ENCODE assay signal across 8 mouse cellular contexts in the genomic region with DNA sequence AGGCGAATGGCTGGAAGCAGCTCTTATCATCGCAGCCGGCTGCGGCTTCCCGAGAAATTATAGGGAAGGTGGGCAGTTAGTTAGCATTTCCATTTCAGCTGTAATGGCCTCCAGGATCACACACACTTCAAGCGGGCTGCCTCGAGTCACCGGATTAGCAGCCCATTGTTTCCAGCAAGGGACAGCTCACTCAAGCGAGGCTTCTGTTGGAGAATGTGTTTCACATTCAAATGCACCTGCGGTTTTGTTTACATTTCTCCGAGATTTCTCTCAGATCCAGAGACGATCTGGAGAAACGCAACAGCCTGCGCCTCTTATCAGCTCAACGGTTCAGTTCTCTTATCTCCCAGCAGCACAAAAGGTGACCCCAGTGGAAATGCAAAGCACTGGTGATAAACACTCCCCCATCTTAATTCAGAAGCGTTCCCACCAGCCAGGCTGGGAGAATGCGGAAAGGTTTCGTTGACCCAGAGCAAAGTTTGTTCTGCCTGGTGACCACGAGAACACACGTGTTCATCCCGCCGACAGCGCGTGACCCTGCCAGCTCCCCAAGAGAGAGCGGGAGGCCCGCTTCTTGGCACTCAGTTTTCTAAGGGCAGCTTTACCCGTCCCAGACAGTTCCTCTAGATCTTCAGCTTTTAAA. TPM values are rescaled to one million over a fixed set of nuclear protein-coding genes. Genes with fewer than 3 reads are reported as not detected.
A peak's percentile ranks its signal among the peaks of the same experiment; 100 is the strongest.
DNase-seq lines count a peak whose midpoint lies in the region; ATAC-seq and TF ChIP-seq lines count a peak whose summit lies in the region.

No protein-coding gene starts in this region.

- H3K36me3 ChIP-seq in forebrain, embryonic 11.5 days (ENCODE audit: control insufficient read depth, insufficient read depth, low read length), result no peaks in the 10 kb centered on the region
- H3K36me3 ChIP-seq in intestine, embryonic 15.5 days, result no peaks in the 10 kb centered on the region
- H3K36me3 ChIP-seq in liver, embryonic 14.5 days (replicated peaks; ENCODE audit: control insufficient read depth, insufficient read depth, low read depth), result no peaks in the 10 kb centered on the region

- peak overlapping the region; percentile 23 for H3K4me3 ChIP-seq in forebrain, embryonic 11.5 days (ENCODE audit: low read depth, low read length)
- H3K4me3 ChIP-seq in intestine, embryonic 15.5 days (replicated peaks), result peak overlapping the region; percentile 9; the same call in 1 of the 2 replicates
- peak overlapping the region; percentile 29 to 43 for H3K4me3 ChIP-seq in liver, embryonic 14.5 days (ENCODE audit: insufficient read depth in 1 of 2, low read depth in 2 of 2, low read length in 2 of 2)

- TF ChIP-seq EP300 in liver, embryonic 14.5 days (IDR thresholded peaks at IDR 0.05; ENCODE audit: low read depth), result peak; percentile 47

- H3K4me2 ChIP-seq in forebrain, embryonic 11.5 days (ENCODE audit: low read depth, low read length, severe bottlenecking), result peak overlapping the region; percentile 50
- H3K4me2 ChIP-seq in intestine, embryonic 15.5 days (replicated peaks), result peak overlapping the region; percentile 51
- peak overlapping the region; percentile 63 for H3K4me2 ChIP-seq in liver, embryonic 14.5 days (ENCODE audit: low read depth)

- no peaks in the 10 kb centered on the region for H3K9me3 ChIP-seq in forebrain, embryonic 11.5 days (ENCODE audit: control insufficient read depth, low read length)
- no peaks in the 10 kb centered on the region for H3K9me3 ChIP-seq in intestine, embryonic 15.5 days
- no peaks in the 10 kb centered on the region for H3K9me3 ChIP-seq in liver, embryonic 14.5 days (ENCODE audit: control insufficient read depth, low read length)

- 1% methylated on average over 27 of the region's 27 CpGs for WGBS in forebrain, embryonic 11.5 days
- 5% methylated on average over 27 of the region's 27 CpGs for WGBS in intestine, embryonic 15.5 days
- WGBS in liver, embryonic 14.5 days (ENCODE audit: insufficient replicate concordance), result 4% methylated on average over 27 of the region's 27 CpGs

- peak overlapping the region; percentile 41 for H3K9ac ChIP-seq in forebrain, embryonic 11.5 days (ENCODE audit: low read length)
- no peak overlapping the region for H3K9ac ChIP-seq in intestine, embryonic 15.5 days
- H3K9ac ChIP-seq in liver, embryonic 14.5 days (replicated peaks), result peak overlapping the region; percentile 14; the same call in 1 of the 2 replicates

- no peaks in the 10 kb centered on the region for H3K27me3 ChIP-seq in forebrain, embryonic 11.5 days (ENCODE audit: control insufficient read depth, insufficient read depth, low read length)
- no peaks in the 10 kb centered on the region for H3K27me3 ChIP-seq in intestine, embryonic 15.5 days (replicated peaks)
- no peaks in the 10 kb centered on the region for H3K27me3 ChIP-seq in liver, embryonic 14.5 days (ENCODE audit: control insufficient read depth, insufficient read depth, low read length)

- ATAC-seq in forebrain, embryonic 11.5 days (replicated peaks; ENCODE audit: low FRiP score), result peak; percentile 76
- peak; percentile 78 for ATAC-seq in intestine, embryonic 15.5 days
- ATAC-seq in liver, embryonic 14.5 days (ENCODE audit: insufficient read depth), result 0 out of 2 replicates have a peak, but pooled peaks have one; percentile 49

- H3K4me1 ChIP-seq in forebrain, embryonic 11.5 days (replicated peaks; ENCODE audit: control insufficient read depth, insufficient read depth, low read length), result no peaks in the 10 kb centered on the region
- peaks cover 6% of the 10 kb centered on the region; the same call in 1 of the 2 replicates for H3K4me1 ChIP-seq in intestine, embryonic 15.5 days (replicated peaks)
- H3K4me1 ChIP-seq in liver, embryonic 14.5 days (replicated peaks; ENCODE audit: control insufficient read depth in 2 of 2, insufficient read depth in 2 of 2, low read length in 1 of 2), result peaks cover 17 to 35% of the 10 kb centered on the region in 2 experiments

- peak; percentile 11 to 19 for DNase-seq in cerebellum, postnatal 14 days
- DNase-seq in cerebellum, adult 8-10 months, result no peak
- DNase-seq in R1 (ENCODE audit: low read depth, low spot score), result peak; percentile 87
- DNase-seq in forebrain, embryonic 11.5 days (ENCODE audit: low spot score), result peak; percentile 60
- DNase-seq in liver, embryonic 14.5 days (ENCODE audit: low read depth in 3 of 3, low spot score in 3 of 3), result peak in 2 of 3 experiments; percentile 11 to 30
- DNase-seq in retina, embryonic 14.5 days (ENCODE audit: low spot score), result peak; percentile 62
- no peak for DNase-seq in gastrocnemius, postnatal 4 days (ENCODE audit: low spot score in 2 of 2)

- no peak for TF ChIP-seq CTCF in liver, embryonic 14.5 days (IDR thresholded peaks at IDR 0.05; ENCODE audit: low read depth)

- H3K27ac ChIP-seq in forebrain, embryonic 11.5 days (ENCODE audit: low read depth, low read length), result no peak overlapping the region
- H3K27ac ChIP-seq in intestine, embryonic 15.5 days, result peak overlapping the region; percentile 3; the same call in 1 of the 2 replicates
- no peak overlapping the region for H3K27ac ChIP-seq in liver, embryonic 14.5 days

RNA-seq across cellular contexts. Expression of gene Tnfsf10, which starts 33.6 kb away (rescaled TPM):
- not detected in 2 replicates for polyA plus RNA-seq in forebrain, embryonic 11.5 days (2014; fragmentation: Nextera tagmentation; extraction: Ambion mirVana)
- 0.77 and 1.1 TPM in 2 replicates for polyA plus RNA-seq in intestine, embryonic 15.5 days (2015; fragmentation: Nextera tagmentation; extraction: Ambion mirVana)
- polyA plus RNA-seq in liver, embryonic 14.5 days (2012; rRNA removed), result 0.04 and 0.09 TPM in 2 replicates
- 0.04 and 0.11 TPM in 2 replicates for polyA plus RNA-seq in liver, embryonic 14.5 days (2014; fragmentation: Nextera tagmentation; extraction: Ambion mirVana)
- total RNA-seq in gastrocnemius, postnatal 4 days (2021), result 1 to 10 TPM; 4.3 to 4.8 TPM

Comparison
In these comparisons a context has a peak if more than half of its experiments do, and no peak if none do; other contexts are left out.
1. DNase-seq: peak in cerebellum, postnatal 14 days (2 of 2), R1 (single experiment), forebrain, embryonic 11.5 days (single experiment), liver, embryonic 14.5 days (2 of 3) and retina, embryonic 14.5 days (single experiment); none in cerebellum, adult 8-10 months (single experiment) and gastrocnemius, postnatal 4 days (0 of 2).
2. Peak in every context shown above with its lines, with median percentiles within 50 percentile points of each other: ATAC-seq, H3K4me2 ChIP-seq and H3K4me3 ChIP-seq.